Mouse (Mus musculus) splenic B cell, adult 2 months (primary cell): ENCODE data around the gene Ccdc124.
"Not testable (repeated sequence)": the region's sequence is repeated elsewhere in the genome, so short reads cannot be mapped to it uniquely, and the experiment has no call there.

ENCODE experiments used
- DNase-seq: peaks from one replicate; pipeline ENCODE4 v3.0.0-alpha.2; 2011; ENCODE audit warnings: low read depth, low spot score
- H3K27me3 ChIP-seq: 2 replicates; pipeline ENCODE4 v1.6.1; 2012; ENCODE audit warnings: mild to moderate bottlenecking, low read length, moderate library complexity, mixed read lengths; ENCODE audit not compliant: control insufficient read depth, poor library complexity, insufficient read depth, severe bottlenecking
- H3K36me3 ChIP-seq: 2 replicates; pipeline ENCODE4 v1.6.1; 2012; ENCODE audit warnings: mild to moderate bottlenecking, low read length, moderate library complexity, mixed read lengths; ENCODE audit not compliant: control insufficient read depth, poor library complexity, insufficient read depth, severe bottlenecking

The Ccdc124 gene

DNA sequence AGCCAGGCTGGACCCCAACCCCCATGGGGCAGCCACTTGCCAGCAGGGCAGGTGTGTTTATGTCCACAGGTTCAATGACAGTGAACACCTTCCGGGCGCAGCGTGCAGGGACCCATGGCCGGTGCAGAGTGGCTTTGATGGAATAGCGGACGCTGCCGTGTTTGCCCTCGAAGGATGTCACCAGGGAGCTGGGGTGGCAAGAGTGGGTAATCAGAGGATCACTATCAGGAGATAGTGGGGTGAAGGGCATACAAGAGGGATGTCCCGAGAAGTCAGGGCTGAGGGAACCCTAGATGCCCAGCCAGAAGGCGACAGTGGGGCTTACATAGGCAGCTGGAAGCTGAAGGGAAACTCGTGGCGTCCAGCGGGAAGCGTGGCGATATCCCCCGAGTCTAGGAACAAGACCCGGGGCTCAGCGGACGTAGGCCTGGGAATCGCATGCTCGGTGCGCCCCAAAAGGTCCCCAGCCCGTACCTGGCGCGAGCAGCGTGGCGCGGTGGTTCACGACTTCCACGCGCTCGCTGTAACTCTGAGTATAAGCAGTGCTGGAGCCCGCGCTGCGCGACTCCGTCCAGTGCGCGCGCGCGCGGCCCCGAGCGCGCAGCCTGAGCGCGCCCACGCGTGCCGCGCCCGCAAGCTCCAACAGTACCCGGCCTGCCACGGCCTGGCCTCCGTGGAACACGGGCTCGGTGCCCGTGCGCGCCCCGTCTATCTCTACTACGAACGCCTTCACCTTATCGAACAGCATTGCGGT, 34.9 kb downstream of the Ccdc124 start:
- Histone ChIP-seq H3K27me3 (no peaks in the 10 kb centered on the region), H3K36me3 (0 out of 2 replicates have a peak, but pooled peaks cover 1% of the 10 kb centered on the region)
- DNase-seq: no peak

DNA sequence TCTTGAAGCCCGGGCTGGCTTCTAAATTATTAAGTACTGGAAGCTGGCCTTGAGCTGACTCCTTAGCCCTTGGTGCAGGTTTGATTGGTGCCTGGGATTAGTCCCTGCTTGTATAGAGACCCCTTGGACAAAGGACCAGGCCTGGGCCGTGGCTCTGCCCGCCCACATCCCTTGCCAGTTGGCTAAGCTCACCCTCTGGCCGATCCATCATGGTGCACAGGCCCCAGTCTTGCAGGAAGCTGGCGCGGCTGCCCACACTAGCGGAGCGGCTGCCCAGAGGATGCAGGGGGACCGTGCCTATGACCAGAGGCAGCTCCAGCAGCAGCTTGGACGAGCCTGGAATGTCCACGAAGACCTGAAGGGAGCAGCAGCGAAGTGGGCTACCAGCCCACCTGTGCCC, 37.1 kb downstream of the Ccdc124 start:
- 0 out of 2 replicates have a peak, but pooled peaks cover 1% of the 10 kb centered on the region for H3K36me3 ChIP-seq
- no peak for DNase-seq
- no peaks in the 10 kb centered on the region for H3K27me3 ChIP-seq

GRCm38 (mm10) chr8:70834071-70834470, 39.7 kb downstream of the Ccdc124 start:
- no peak for DNase-seq
- H3K27me3 ChIP-seq: no peaks in the 10 kb centered on the region
- 0 out of 2 replicates have a peak, but pooled peaks cover 1% of the 10 kb centered on the region for H3K36me3 ChIP-seq

DNA sequence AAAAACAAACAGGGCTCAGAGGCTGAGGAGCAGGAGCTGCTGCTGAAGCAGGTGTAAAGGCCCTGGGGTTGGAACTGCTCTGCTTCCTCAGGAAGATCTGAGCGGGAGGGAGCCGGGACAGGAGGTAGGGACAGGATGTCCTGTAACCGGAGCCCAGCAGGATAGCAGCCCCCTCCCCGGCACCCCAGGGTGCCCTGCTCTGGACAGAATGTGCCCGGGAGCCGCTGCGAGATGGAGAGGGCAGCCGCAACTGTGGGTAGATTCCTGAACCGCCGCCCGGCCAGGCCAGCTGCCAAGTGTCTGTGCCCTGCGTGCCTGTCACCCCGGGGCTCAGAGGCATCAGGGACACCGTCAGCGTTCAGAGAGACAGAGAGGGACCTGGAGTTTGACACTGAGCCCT, 40.2 kb downstream of the Ccdc124 start:
- DNase-seq: no peak
- no peaks in the 10 kb centered on the region for H3K27me3 ChIP-seq
- 0 out of 2 replicates have a peak, but pooled peaks cover 1% of the 10 kb centered on the region for H3K36me3 ChIP-seq

GRCm38 (mm10) chr8:70833018-70833482, 40.7 kb downstream of the Ccdc124 start:
- 0 out of 2 replicates have a peak, but pooled peaks cover 1% of the 10 kb centered on the region for H3K36me3 ChIP-seq
- no peaks in the 10 kb centered on the region for H3K27me3 ChIP-seq
- no peak for DNase-seq

DNA sequence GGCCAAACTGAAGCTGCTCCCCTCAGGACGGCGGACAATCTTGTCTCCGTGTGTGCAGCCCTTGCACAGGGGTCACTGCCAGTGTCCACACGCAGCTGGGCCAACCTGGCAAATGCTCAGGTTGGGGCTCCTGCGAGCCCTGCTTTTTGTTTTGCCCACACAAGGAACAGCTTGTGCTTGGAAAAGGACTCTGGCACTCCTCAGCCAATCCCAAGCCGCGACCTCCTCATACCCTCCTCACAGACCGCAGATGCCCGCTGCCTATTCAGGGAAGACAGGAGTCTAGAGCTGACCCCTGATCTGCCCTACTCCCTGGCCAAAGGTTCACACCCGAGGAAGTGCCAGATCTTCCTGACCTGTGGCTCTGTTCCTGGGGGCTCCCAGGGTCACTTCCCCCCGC, 41.4 kb downstream of the Ccdc124 start:
- Histone ChIP-seq H3K27me3 (no peaks in the 10 kb centered on the region), H3K36me3 (0 out of 2 replicates have a peak, but pooled peaks cover 1% of the 10 kb centered on the region)
- DNase-seq: no peak

- no peaks in the 10 kb centered on the region for H3K36me3 ChIP-seq
- no peaks in the 10 kb centered on the region for H3K27me3 ChIP-seq
- no peak for DNase-seq
Measured at GRCm38 (mm10) chr8:70831517-70831916, 42.2 kb downstream of the Ccdc124 start.

GRCm38 (mm10) chr8:70827796-70828195, 45.9 kb downstream of the Ccdc124 start:
- DNase-seq: no peak
- H3K27me3 ChIP-seq: no peaks in the 10 kb centered on the region

GRCm38 (mm10) chr8:70827010-70827409, 46.7 kb downstream of the Ccdc124 start:
- no peaks in the 10 kb centered on the region for H3K36me3 ChIP-seq
- DNase-seq: no peak
- H3K27me3 ChIP-seq: no peaks in the 10 kb centered on the region

More at GRCm38 (mm10) chr8:70827796-70828195, 45.9 kb downstream of the Ccdc124 start:
- H3K36me3 ChIP-seq: no peaks in the 10 kb centered on the region

DNA sequence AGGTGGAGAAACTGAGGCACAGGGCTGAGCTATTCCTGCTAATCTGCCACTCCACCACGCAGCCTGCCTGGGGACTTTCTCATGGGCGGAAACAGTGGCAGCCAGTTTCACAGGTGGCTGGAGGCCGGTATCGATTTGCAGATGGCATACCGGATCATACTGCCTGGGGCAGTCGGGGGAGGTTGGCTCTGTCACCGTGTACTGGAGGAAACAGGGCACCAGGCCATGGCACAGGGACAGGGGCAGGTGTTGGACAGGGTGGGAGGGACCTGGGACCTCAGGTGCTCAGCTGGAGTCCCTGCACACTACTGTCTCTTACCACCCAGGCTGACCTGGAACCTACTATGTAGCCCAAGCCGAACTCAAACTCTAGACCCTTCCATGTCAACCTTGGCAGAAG, 47.9 kb downstream of the Ccdc124 start:
- Histone ChIP-seq H3K36me3 (no peaks in the 10 kb centered on the region), H3K27me3 (no peaks in the 10 kb centered on the region)
- no peak for DNase-seq

GRCm38 (mm10) chr8:70823802-70824201, 49.9 kb downstream of the Ccdc124 start:
- no peaks in the 10 kb centered on the region for H3K27me3 ChIP-seq
- no peak for DNase-seq
- no peaks in the 10 kb centered on the region for H3K36me3 ChIP-seq

DNA sequence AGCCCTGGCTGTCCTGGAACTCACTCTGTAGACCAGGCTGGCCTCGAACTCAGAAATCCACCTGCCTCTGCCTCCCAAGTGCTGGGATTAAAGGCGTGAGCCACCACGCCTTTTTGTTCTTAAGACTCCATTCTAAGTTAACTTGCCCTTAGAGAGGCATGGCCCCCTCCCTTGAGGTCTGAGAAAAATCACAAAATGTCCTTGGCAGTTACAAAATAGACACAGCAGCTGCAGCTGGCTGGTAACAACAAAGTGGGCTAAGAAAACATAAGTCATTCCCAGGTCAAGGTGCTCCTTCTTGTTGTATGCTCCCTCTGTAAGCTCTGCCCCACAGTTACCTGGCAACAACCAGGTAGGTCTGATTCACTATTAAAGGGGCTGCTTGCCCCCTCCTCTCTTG, 51.1 kb downstream of the Ccdc124 start:
- H3K36me3 ChIP-seq, DNase-seq, H3K27me3 ChIP-seq: not testable (repeated sequence)

GRCm38 (mm10) chr8:70821992-70822391, 51.7 kb downstream of the Ccdc124 start:
- no peak for DNase-seq
- Histone ChIP-seq H3K36me3 (no peaks in the 10 kb centered on the region), H3K27me3 (no peaks in the 10 kb centered on the region)

- peak; percentile 82 for DNase-seq
- no peaks in the 10 kb centered on the region for H3K36me3 ChIP-seq
- no peaks in the 10 kb centered on the region for H3K27me3 ChIP-seq
Measured at GRCm38 (mm10) chr8:70821399-70821962, 52.3 kb downstream of the Ccdc124 start.

GRCm38 (mm10) chr8:70820101-70820935, 53.4 kb downstream of the Ccdc124 start:
- no peaks in the 10 kb centered on the region for H3K36me3 ChIP-seq
- H3K27me3 ChIP-seq: no peaks in the 10 kb centered on the region
- DNase-seq: no peak
